Mouse (Mus musculus) ES-E14 (cell line): ENCODE results near the gene Itgb4.

Source experiments
- CHD2 ChIP-seq: IDR thresholded peaks from 2 replicates; pipeline ENCODE4 v1.6.1; 2014; ENCODE audit warnings: mild to moderate bottlenecking, low read depth, low read length, inconsistent platforms
- HCFC1 ChIP-seq: IDR thresholded peaks from 2 replicates; pipeline ENCODE4 v1.6.1; 2012; ENCODE audit warnings: low read length, inconsistent platforms, borderline replicate concordance; ENCODE audit not compliant: insufficient read depth
- MAFK ChIP-seq: IDR thresholded peaks from 2 replicates; pipeline ENCODE4 v1.6.1; 2014; ENCODE audit warnings: mild to moderate bottlenecking, low read depth, low read length, inconsistent platforms; ENCODE audit not compliant: insufficient read depth
- ZC3H11A ChIP-seq: IDR thresholded peaks from 2 replicates; pipeline ENCODE4 v1.6.1; 2012; ENCODE audit warnings: low read depth, mild to moderate bottlenecking, inconsistent platforms, low read length, borderline replicate concordance
- ZNF384 ChIP-seq: IDR thresholded peaks from 2 replicates; pipeline ENCODE4 v1.6.1; 2012; ENCODE audit warnings: low read depth, low read length, inconsistent platforms

DNA sequence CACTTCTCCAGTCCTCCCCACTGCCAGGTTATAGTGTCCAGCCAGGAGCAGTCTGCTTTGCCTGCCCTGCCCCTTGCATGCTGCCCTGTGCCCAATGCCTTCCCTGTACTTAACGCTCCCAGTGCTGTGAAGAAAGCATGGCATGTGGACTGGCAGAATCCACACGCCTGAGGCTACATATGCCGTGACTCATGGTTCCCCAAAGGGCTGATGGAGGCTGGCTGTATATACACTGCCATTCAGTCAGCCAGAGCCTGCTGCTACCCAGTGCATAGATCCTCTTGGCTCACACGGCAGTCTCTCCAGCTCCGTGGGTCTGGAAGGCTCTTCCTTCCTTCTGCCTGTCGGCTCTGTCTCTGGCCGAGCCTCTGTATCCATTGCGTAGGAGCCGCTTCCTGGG, 26.2 kb upstream of the Itgb4 start:
- no peak for TF ChIP-seq ZC3H11A
- TF ChIP-seq ZNF384: no peak
- no peak for TF ChIP-seq MAFK
- TF ChIP-seq HCFC1: no peak
- no peak for TF ChIP-seq CHD2
